Mouse (Mus musculus) urinary bladder, postnatal 4 days (tissue): ENCODE measurements around the gene Tgm7.
"Not testable (repeated sequence)": the region's sequence is repeated elsewhere in the genome, so short reads cannot be mapped to it uniquely, and the experiment has no call there.

ENCODE experiments used
- DNase-seq, 2 experiments: peaks; one replicate each; pipeline ENCODE4 v3.0.0; 2021 to 2022; ENCODE audit warnings: low spot score in 2 of 2

Gene Tgm7

DNA sequence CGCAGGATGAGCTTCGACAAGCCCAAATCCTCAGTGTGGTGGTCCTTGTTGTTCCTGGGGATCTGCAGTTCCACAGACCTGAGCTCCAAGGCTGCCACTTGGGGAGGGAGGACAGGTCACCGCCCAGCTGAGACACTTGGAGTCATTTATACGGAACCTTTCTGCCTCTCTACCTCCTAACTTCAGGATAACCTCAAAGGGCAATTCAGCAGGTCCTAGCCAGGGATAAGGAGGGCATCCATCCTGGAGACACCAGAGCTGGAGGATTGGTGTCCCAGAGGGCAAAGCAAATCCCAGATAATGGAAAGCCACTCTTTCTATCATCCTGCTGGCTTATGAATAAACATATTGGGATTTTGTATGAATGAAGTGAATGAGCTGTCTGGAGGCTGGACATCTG, at the start of gene Tgm7:
Gene Tgm7, minus strand, starts transcription at position 101 of the 400 bp plus-strand sequence.
- DNase-seq: no peak

DNA sequence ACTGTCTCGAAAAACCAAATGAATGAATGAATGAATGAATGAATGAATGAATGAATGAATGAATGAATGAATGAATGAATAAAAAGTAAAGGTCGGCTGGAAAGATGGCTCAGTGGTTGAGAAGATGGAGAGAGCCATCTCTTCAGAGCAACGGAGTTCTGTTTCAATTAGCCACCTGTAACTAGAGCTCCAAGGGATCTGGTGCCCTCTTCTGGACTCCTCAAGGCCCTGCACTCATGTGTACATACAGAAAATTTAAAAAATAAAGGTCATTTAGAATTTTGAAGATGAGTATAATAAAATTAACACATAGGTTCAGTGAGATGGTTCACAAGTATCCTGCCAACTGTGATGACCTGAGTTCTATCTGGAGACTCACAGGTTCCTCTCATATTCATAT, 43.5 kb upstream of the Tgm7 start:
- no peak for DNase-seq

DNA sequence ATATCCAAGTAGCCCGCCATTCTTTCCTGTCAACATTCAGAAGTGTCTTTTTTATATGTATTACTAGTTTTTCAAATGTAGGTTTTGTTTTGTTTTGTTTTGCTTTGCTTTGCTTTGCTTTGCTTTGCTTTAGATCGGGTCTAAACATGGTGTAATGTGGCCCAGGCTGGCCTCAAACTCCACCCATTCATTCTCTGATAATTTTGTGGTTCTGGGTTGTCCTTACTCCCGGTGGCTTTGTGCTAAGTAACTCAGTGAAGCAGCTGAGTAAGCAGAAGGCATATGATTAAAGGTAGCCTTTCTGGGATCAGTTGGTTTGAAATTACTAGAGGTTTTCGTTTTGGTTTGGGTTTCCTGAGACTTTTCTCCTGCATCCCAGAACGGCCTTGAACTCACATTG, 40.1 kb upstream of the Tgm7 start:
- DNase-seq: no peak

DNA sequence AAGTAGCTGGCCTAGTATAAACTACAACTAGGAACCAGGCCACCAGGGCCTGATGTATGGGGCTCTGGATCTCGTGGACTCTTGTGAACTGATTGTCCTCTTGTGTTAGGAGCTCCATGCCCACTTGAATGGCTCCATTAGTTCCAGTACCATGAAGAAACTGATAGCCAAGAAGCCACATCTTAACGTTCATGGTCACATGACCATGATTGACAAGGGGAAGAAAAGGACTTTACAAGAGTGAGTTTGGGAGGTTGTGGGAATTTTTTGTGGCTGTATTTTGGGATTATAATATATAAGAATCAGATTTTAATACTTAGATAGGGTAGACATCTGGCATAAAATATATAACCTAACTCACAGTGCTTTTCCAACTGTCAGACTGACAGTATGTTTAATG, 32.8 kb upstream of the Tgm7 start:
- DNase-seq: no peak

DNA sequence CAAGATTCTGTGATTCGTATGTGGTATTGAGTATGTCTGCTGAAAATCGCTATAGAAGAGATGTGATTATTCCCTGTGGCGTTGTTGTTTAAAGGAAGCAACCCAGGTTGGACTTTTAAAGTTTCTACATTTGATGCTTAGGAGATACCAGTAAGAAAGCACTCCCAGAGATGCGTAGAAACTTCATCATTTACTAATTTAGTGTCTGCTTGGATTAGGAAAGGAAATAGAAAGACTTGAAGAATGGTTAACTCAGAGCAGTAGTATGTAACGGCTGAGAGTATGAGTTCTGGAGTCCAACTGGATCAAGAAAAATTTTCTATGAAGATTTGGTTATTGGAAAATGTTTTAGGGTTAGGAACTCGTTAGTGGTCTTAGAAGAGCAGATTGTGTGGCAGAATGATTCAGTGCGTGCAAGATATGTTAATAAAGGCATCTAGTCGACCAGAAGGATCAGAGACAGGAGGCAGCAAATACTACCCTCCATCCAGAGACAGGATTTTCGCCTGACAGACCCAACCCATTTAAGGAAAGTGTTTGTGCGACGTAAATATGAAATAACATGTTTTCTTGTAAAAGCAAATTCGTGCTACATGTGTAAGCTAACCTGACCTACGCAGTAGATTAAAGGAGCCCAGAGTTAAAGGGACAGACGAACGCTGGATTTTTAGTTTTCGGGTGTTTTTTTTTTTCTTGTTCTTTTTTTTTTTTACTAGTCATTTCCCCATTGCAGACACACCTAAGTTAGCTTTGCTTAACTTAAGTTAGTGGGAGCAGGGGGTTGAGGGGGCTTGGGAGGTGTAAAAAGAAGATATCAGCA, 31.8 kb upstream of the Tgm7 start:
- DNase-seq: no peak

DNA sequence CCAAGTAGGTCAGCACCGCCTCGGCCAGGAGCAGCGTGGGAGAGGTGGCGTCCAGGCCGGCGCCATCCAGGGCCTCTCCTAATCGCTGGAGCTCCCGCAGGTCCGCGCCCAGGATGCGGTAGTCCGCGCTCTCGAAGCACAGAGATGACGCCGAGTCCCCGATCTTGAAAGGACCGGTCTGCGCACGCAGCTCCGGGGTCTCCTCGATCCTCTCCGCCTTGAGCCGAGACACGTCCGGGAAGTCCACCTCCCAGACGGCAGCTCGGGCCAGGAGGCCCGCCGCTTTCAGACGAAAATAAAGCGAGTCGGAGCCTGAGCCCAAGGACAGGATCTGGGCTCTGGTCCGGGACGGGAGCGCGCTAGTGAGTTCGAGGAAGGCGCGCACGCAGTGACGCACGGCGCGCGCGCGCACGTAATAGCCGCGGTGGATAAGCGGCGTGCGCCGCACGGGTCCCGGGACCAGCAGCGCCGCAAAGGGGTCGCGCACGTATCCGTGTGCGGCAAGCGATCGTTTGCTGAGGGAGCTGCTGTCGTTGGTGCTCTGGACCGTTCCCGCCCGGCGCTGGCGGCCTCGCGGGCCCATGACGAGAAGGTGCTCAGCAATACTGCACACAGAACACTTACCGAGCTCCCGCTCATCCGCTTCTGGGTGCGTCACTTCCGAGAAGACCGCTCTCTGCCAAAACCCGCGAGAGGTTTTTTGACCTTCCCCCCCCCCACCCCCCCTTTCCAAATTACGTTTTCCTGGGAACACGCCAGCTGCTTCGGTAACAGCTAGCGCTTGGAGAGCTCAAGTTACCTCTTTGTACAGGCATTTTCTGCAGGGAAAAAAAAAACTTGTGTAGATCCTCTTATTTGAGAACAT, 30.7 kb upstream of the Tgm7 start, which contains the start of the genes Adal and Lcmt2:
Gene Adal, plus strand, starts transcription at position 411 of the 865 bp plus-strand sequence.
Gene Lcmt2, minus strand, starts transcription at position 636 of the 865 bp plus-strand sequence.
- peak; percentile 88 to 89 for DNase-seq

DNA sequence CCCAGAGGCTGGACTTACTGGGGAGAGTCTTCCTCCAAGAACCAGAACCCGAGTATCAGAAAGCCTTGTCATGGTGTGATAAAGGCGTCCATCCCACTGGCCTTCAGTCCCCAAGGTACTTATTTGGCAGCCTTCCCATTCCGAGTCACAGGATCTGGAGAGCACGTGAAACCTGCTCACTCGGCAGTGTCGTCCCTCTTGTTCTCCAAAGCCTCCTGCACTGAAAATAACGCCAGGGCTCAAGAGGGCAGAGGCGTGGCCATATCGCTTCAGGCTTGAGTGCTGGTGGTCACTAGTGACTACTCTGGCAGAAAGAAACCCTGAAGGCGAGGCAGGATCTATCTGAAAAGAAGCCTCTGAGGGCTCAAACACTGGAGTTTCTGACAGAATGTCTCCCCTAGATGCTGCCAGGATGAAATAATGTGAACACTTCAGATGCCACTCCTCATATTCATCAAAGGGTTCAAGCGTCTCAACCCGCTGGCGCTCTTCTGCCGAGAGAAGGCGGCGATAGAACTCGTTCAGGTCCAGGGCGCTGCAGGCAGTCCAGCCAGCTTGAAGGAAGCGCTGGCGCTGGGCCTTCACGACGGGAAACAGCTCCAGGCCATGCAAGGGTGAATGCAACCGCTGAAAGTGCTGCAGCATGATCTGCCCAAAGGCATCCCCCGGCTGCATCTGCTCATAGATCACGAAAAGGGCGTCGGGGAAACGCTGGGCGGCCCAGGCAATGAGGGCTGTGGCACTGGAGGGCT, 29.8 kb upstream of the Tgm7 start:
- DNase-seq: no peak

DNA sequence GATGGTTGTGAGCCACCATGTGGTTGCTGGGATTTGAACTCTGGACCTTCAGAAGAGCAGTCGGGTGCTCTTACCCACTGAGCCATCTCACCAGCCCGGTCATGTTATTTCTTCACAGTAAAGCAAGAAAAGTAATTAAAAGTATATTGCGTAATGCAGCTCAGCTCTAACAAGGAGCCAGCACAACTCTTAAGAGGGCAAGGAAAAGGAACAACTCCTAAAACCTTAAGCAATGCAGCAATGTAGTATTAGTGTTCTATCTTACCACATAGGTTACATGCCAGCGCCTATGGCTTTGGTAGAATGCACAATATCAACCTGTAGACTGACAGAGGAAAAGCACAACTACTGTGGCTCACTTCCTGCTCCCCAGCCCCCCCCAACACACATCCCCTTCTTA, 27.8 kb upstream of the Tgm7 start:
- no peak for DNase-seq

DNA sequence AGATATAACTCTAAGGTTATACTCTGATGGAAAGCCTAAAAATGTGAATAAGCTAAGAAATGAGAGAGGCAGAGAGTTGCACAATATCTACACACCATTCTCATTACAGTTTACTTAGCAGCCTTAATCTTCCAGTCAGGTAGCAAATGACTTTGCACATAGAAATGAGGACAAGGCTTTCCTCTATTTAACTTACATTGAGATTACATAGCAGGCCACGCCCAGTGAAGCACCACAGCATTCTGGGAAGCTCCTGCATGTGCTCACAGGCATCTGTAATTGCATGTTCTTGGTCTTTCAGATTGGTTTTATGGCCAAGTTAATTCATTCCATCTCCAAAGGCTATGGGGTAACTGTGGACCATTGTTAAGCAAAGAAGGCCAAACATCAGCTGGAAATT, 23.2 kb upstream of the Tgm7 start:
- DNase-seq: no peak

DNA sequence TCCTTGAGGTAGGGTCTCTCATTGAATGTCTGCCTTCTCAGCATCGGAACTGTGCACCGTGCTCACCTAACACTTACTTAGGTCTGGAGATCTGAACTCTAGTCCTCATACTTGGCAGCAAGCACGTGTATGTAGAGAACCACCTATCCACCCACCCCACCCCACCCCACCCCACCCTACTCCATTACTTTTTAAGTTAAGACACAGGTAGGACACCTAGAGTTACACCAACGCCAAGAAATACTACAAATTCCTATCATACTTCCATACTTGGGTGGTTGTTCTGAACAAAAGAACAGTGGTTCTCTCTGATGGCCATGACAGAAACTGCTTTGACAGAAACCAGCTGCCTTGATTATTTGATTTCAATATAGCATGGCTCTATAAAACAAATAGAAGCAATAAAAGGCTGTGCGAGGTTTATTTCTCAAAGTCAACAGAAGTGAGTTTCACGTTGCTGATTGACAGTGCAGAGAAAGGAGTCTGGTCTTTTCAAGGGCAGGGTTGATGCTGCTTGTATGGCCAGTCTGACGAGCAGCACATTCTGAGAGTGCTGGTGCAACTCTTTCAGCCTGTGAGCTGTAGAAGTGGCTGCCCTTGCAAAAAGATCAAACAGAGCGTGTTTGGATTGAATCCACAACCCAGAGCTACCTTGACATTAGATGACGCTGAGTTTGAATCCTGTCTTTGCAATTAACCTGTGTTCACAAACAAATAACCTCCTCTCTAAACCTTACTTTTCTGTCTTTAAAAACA, 19.4 kb upstream of the Tgm7 start:
- DNase-seq: no peak

DNA sequence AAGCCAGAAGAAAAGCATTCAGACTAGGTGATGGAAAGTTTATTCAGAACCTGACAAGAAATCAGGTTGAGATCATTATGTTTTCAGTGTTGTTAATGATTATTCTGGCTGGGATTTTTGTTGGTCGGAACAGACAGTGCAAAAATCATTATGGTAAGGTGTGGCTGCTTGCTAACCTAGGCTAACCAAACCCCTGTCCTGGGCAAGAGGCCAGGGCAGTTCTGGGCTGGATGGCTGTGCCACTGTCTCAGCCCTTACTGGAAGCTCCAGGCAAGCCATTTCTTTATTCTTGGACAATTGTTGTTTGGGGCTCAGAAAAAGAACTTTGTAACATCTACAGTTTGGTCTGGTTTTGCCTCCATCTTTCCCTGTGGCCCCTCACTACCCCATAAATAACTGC, 17.9 kb upstream of the Tgm7 start:
- DNase-seq: no peak

DNA sequence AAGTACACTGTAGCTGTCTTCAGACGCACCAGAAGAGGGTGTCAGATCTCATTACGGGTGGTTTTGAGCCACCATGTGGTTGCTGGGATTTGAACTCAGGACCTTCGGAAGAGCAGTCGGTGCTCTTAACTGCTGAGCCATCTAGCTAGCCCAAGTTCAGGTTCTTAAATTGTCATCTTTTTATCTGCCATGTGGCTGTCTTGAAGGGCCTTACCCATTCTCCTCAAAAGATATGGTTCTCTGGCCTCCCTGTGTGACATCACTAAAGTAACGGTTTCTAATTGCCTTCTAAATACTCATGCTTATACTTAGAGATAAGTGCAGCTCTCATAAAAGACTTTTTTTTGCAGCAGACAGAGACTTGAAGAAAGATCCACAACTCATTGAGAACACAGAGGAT, 16.7 kb upstream of the Tgm7 start:
- not testable (repeated sequence) for DNase-seq

DNA sequence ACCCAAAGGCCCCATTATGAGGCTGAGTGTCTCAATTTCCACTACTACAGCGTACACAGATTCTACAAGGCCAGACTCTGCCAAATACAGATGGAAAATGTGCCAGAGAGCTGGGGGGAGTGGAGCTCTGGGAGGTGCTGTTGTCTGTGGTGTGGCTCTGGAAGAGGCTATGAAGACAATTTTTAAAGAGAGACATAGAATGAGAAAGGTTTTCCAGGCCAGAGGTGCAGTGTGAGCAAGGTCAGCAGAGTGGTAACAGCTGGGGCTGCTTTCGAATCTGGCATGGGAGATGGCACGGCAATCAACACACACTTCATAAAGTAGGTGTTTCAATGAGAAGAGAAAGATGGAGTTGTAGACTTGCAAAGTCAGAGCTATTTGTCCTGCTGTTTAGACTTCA, 9.7 kb upstream of the Tgm7 start:
- no peak for DNase-seq

DNA sequence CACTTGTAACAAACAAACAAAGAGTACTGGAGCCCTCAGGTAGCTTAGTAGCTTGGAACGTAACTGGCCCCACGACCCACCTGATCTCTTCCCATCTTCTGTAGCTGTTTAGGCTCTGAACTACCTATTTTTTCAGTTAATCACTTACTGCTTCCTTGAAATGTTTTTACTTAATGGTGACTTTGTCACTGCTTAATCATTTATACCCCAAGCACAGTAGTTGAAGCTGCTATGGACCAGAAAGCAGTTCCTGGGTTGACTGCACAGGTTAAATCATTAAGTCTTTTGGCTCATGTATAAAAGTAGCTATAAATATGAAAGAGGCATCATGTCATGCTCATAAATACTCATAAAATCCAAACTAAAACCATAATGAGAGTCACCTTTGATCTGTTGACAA, 5.8 kb upstream of the Tgm7 start:
- DNase-seq: no peak

DNA sequence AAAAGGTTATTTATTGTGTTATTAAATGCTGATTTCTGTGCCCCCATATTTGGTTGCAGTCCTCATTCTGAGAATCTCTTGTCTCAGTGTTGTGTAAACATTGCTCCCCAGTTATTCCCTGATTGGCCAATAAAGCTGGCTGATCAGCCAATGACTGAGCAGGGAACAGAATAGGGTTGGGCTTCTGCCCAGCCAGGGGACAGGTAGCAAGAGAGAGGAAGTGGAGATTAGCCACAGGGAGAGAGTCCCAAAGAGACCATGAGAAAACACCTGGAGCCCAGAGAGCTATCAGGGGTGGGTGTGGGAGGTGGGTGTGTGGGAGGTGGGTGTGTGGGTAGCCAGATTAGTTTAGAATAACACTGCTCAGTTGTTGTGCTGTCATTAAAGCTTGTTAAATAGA, 3.7 kb downstream of the Tgm7 start:
- DNase-seq: no peak

DNA sequence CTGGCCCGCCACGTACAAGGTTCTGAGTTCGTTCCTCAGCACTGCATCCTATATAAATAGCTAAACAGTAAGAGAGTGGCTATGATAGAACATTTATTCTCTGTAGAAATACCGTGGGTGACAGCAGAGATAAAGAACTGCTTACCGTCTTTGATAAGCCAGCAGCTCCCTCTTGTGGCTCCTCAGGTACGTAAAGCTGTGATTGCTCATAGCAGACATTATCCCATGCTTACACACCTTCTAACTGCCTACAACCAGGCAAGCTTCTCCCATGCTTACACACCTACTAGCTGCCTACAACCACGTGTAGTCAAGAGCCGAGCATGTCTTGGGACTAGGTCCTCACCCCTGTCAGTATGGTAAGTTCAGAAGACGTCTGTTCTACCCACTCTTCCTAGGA, 7.5 kb downstream of the Tgm7 start:
- no peak for DNase-seq

DNA sequence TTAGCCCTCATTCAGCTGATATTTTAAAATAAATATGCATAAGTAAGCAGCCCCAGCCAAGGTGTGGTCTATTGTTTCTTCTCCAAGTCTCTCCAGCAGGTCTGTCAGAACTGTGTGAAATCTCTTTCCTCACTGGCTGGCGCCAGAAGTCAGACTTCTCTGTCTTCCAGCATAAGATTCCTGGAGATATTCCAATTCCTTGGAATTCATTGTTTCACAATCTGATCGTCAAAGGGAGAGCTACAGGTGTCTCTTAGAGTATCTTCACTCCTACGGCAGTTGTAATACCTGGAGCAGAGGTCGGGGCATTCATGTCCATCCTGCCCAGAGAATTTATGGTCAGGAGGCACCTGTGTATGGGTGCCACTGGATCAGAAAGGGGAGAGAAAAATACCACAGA, 19.8 kb downstream of the Tgm7 start:
- no peak for DNase-seq

DNA sequence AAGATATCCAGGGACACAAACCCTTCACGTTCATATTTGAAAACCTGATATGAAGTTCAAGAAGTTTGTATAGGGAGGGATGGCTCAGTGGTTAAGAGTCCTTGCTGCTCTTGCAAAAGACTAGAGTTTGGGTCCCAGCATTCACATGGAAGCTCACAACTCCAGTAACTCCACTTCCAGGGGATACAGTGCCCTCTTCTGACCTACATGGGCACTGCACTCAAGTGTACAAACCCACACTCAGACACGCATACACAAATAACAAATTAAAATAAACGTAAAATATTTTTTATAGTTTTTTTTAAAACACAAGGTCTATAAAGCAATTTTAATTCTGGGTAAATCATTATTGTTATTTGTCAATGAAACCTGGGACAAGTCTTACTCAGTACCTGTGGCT, 21.1 kb downstream of the Tgm7 start:
- no peak for DNase-seq

DNA sequence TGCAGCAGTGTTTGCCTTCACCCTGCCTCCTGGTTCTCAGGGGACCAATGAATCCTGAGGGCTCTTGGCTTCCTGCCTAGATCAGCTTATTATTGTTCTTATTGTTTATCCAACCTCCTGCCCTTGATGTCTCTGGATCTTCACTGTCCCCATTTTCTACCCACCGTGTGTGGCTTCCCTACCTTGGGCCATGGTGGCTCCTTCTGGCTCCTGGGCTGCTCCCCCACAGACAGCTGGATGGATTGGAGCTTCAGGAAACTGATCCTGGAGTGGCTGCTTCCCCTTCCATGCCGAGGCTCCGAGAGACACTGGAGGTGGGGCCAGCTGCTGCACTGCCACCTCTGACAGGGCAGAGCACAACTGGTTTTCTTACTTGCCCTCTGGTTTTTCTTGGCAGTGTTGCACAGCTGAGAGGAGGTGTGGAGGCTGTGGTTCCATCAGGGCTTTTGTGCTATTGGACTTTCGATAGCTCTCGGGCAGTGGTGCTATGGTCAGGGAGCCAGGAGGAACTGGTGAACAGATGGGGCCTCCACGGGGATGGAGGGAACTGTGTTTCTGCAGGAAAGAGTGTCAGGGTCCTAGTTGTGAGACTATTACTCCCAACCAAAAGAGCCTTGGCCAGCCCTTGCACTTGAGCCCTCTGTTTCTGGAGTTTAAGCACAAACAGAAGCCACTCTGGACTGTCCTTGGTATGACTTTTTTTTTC, 24.0 kb downstream of the Tgm7 start, which contains the start of gene Tgm5:
Gene Tgm5, minus strand, starts transcription at position 362 of the 706 bp plus-strand sequence.
- DNase-seq: peak in 1 of 2 experiments; percentile 58

DNA sequence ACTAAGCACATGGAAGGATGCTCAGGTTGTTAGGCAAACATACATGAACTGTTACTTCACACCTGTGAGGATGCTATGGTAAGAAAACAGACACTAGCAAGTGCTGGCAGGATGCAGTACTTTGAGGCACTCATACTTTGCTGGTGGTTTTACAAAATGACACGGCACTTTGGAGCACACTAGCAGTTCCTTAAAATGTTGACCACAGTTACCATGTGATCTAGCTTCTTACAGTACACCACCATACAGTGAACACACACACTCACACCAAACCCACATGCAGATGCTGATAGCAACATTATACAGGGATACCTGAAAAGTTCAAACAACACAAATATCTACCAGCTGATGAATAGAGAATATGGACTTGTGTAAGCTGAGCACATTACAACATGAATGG, 27.0 kb downstream of the Tgm7 start:
- no peak for DNase-seq

DNA sequence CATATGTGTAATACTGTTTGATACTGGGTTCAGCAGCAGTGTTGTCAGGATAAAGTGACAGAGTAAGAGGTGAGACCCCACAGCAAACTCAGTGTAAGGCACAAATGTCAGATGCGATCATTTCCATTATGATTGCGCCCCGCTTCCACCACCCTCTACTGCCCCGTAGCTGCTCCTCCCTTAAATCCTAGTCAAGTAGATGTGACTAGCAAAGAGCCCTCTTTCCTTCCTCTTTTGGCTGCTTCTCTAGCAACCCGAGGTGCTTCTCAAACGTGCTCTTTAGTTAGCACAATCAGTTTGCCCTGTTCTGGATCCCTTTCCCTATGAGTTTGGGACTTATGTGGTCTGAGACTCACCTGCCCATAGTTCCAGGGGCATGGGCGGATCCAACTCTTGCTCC, 34.8 kb downstream of the Tgm7 start:
- no peak for DNase-seq
